Mouse (Mus musculus): Measurements from ENCODE around the gene Ctnna2. TPM values are rescaled to one million over a fixed set of nuclear protein-coding genes. Genes with fewer than 3 reads are reported as not detected.

Gene Ctnna2
- total RNA-seq, 2 experiments from 2014 or later: 95.8 to 97.9 TPM

- no peak for DNase-seq (ENCODE audit: extremely low spot score in 1 of 2, low spot score in 1 of 2)
These were observed 152.0 kb downstream of the Ctnna2 start for GRCm38 (mm10) chr6:77827526-77827925.

GRCm38 (mm10) chr6:77817116-77817515 lies 162.4 kb downstream of the Ctnna2 start:
- DNase-seq (ENCODE audit: extremely low spot score in 1 of 2, low spot score in 1 of 2): no peak

GRCm38 (mm10) chr6:77811041-77811440 lies 168.5 kb downstream of the Ctnna2 start:
- no peak for DNase-seq (ENCODE audit: extremely low spot score in 1 of 2, low spot score in 1 of 2)

GRCm38 (mm10) chr6:77802604-77803003 lies 176.9 kb downstream of the Ctnna2 start:
- no peak for DNase-seq (ENCODE audit: extremely low spot score in 1 of 2, low spot score in 1 of 2)

GRCm38 (mm10) chr6:77783342-77783741 lies 196.2 kb downstream of the Ctnna2 start:
- DNase-seq (ENCODE audit: extremely low spot score in 1 of 2, low spot score in 1 of 2): no peak

- no peak for DNase-seq (ENCODE audit: extremely low spot score in 1 of 2, low spot score in 1 of 2)
These were observed 211.0 kb downstream of the Ctnna2 start for GRCm38 (mm10) chr6:77768357-77769103.

GRCm38 (mm10) chr6:77758164-77758563 lies 221.3 kb downstream of the Ctnna2 start:
- DNase-seq (ENCODE audit: extremely low spot score in 1 of 2, low spot score in 1 of 2): no peak

GRCm38 (mm10) chr6:77745426-77745825 lies 234.1 kb downstream of the Ctnna2 start:
- DNase-seq (ENCODE audit: extremely low spot score in 1 of 2, low spot score in 1 of 2): no peak

- DNase-seq (ENCODE audit: extremely low spot score in 1 of 2, low spot score in 1 of 2): no peak
These were observed 235.8 kb downstream of the Ctnna2 start for GRCm38 (mm10) chr6:77743651-77744050.

- DNase-seq (ENCODE audit: extremely low spot score in 1 of 2, low spot score in 1 of 2): no peak
These were observed 236.5 kb downstream of the Ctnna2 start for GRCm38 (mm10) chr6:77742988-77743387.

GRCm38 (mm10) chr6:77738640-77739039 lies 240.9 kb downstream of the Ctnna2 start:
- no peak for DNase-seq (ENCODE audit: extremely low spot score in 1 of 2, low spot score in 1 of 2)

- no peak for DNase-seq (ENCODE audit: extremely low spot score in 1 of 2, low spot score in 1 of 2)
These were observed 254.6 kb downstream of the Ctnna2 start for GRCm38 (mm10) chr6:77724952-77725299.

GRCm38 (mm10) chr6:77724042-77724951 lies 255.2 kb downstream of the Ctnna2 start:
- peak; percentile 9 to 18 for DNase-seq (ENCODE audit: extremely low spot score in 1 of 2, low spot score in 1 of 2)

GRCm38 (mm10) chr6:77694093-77694492 lies 285.4 kb downstream of the Ctnna2 start:
- DNase-seq (ENCODE audit: extremely low spot score in 1 of 2, low spot score in 1 of 2): no peak

GRCm38 (mm10) chr6:77687173-77687572 lies 292.3 kb downstream of the Ctnna2 start:
- DNase-seq (ENCODE audit: extremely low spot score in 1 of 2, low spot score in 1 of 2): no peak

GRCm38 (mm10) chr6:77650127-77650526 lies 329.4 kb downstream of the Ctnna2 start:
- DNase-seq (ENCODE audit: extremely low spot score in 1 of 2, low spot score in 1 of 2): peak; percentile 55 to 77

GRCm38 (mm10) chr6:77644591-77644990 lies 334.9 kb downstream of the Ctnna2 start:
- no peak for DNase-seq (ENCODE audit: extremely low spot score in 1 of 2, low spot score in 1 of 2)

- no peak for DNase-seq (ENCODE audit: extremely low spot score in 1 of 2, low spot score in 1 of 2)
These were observed 340.7 kb downstream of the Ctnna2 start for GRCm38 (mm10) chr6:77638784-77639183.

GRCm38 (mm10) chr6:77633997-77634396 lies 345.5 kb downstream of the Ctnna2 start:
- peak; percentile 27 to 74 for DNase-seq (ENCODE audit: extremely low spot score in 1 of 2, low spot score in 1 of 2)

- DNase-seq (ENCODE audit: extremely low spot score in 1 of 2, low spot score in 1 of 2): peak in 1 of 2 experiments; percentile 22
These were observed 350.8 kb downstream of the Ctnna2 start for GRCm38 (mm10) chr6:77628573-77629192.
